Mouse (Mus musculus): ENCODE data around the gene Amigo3. TPM values are rescaled to one million over a fixed set of nuclear protein-coding genes. Genes with fewer than 3 reads are reported as not detected.

Gene Amigo3
- total and polyA plus RNA-seq, 2 experiments from 2014 or later = 1.5 to 2.9 TPM

GRCm38 (mm10) chr9:108083561-108083960, 30.6 kb downstream of the Amigo3 start:
- no peak for DNase-seq
- H3K4me1 ChIP-seq (ENCODE audit: insufficient read depth) = peaks cover 5% of the 10 kb centered on the region
- H3K27ac ChIP-seq (ENCODE audit: low read depth, low read length) = no peak overlapping the region
- H3K4me2 ChIP-seq (ENCODE audit: low read depth) = no peak overlapping the region
- WGBS = 88% methylated on average over 6 of the region's 6 CpGs
- TF ChIP-seq CTCF (IDR thresholded peaks at IDR 0.05; ENCODE audit: low read depth) = no peak
- ATAC-seq = no peak
- peaks cover 39% of the 10 kb centered on the region for H3K36me3 ChIP-seq (ENCODE audit: insufficient read depth)
- H3K27me3 ChIP-seq (ENCODE audit: insufficient read depth, low read length) = peaks cover 7% of the 10 kb centered on the region
- no peak overlapping the region for H3K9ac ChIP-seq
- no peak overlapping the region for H3K4me3 ChIP-seq (ENCODE audit: low read depth, low read length)
- H3K9me3 ChIP-seq (ENCODE audit: low read length) = no peaks in the 10 kb centered on the region

GRCm38 (mm10) chr9:108085261-108085660, 32.3 kb downstream of the Amigo3 start:
- Histone ChIP-seq H3K36me3 (ENCODE audit: insufficient read depth) (peaks cover 56% of the 10 kb centered on the region), H3K4me3 (ENCODE audit: low read depth, low read length) (no peak overlapping the region), H3K4me1 (ENCODE audit: insufficient read depth) (peaks cover 4% of the 10 kb centered on the region; the same call in 1 of the 2 replicates), H3K9ac (no peak overlapping the region), H3K4me2 (ENCODE audit: low read depth) (no peak overlapping the region), H3K27ac (ENCODE audit: low read depth, low read length) (no peak overlapping the region), H3K9me3 (ENCODE audit: low read length) (no peaks in the 10 kb centered on the region), H3K27me3 (ENCODE audit: insufficient read depth, low read length) (peaks cover 7% of the 10 kb centered on the region)
- DNase-seq (no peak), ATAC-seq (no peak)
- TF ChIP-seq CTCF (IDR thresholded peaks at IDR 0.05; ENCODE audit: low read depth) = no peak
- 94% methylated on average over 4 of the region's 4 CpGs for WGBS

GRCm38 (mm10) chr9:108090611-108091120, 37.7 kb downstream of the Amigo3 start:
- Histone ChIP-seq H3K4me3 (ENCODE audit: low read depth, low read length) (no peak overlapping the region), H3K27me3 (ENCODE audit: insufficient read depth, low read length) (no peaks in the 10 kb centered on the region), H3K4me1 (ENCODE audit: insufficient read depth) (no peaks in the 10 kb centered on the region), H3K9me3 (ENCODE audit: low read length) (no peaks in the 10 kb centered on the region), H3K36me3 (ENCODE audit: insufficient read depth) (peaks cover 67% of the 10 kb centered on the region), H3K4me2 (ENCODE audit: low read depth) (no peak overlapping the region), H3K9ac (no peak overlapping the region), H3K27ac (ENCODE audit: low read depth, low read length) (no peak overlapping the region)
- no peak for DNase-seq
- WGBS = 97% methylated on average over 7 of the region's 7 CpGs
- no peak for ATAC-seq
- TF ChIP-seq CTCF (IDR thresholded peaks at IDR 0.05; ENCODE audit: low read depth) = no peak

DNA sequence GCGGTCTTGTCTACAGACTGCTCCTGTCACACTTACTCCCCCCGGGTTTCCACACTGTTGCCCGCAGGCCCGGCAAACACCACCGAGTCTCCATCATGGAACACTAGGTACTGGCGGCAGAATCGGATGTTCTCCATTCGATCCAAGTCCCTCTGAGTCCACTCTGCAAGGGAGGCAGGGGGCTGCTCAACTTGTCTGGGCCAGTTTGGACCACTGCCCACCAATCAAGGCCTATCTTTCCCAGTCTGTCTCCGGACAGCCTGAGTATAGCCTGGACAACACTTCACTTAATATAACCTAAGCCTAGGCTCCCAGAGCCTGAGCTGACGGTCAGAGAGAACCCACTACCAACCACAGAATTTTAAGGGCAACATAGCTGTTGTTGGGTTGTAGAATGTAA, 40.6 kb downstream of the Amigo3 start:
- H3K27me3 ChIP-seq (ENCODE audit: insufficient read depth, low read length) = no peaks in the 10 kb centered on the region
- peak overlapping the region; percentile 67; the same call in 1 of the 2 replicates for H3K9ac ChIP-seq
- peak overlapping the region; percentile 44 for H3K4me3 ChIP-seq (ENCODE audit: low read depth, low read length)
- H3K4me2 ChIP-seq (ENCODE audit: low read depth) = peak overlapping the region; percentile 98
- no peak overlapping the region for H3K27ac ChIP-seq (ENCODE audit: low read depth, low read length)
- H3K9me3 ChIP-seq (ENCODE audit: low read length) = no peaks in the 10 kb centered on the region
- WGBS = 68% methylated on average over 10 of the region's 10 CpGs
- no peak for ATAC-seq
- H3K4me1 ChIP-seq (ENCODE audit: insufficient read depth) = no peaks in the 10 kb centered on the region
- H3K36me3 ChIP-seq (ENCODE audit: insufficient read depth) = peaks cover 50% of the 10 kb centered on the region
- no peak for TF ChIP-seq CTCF (IDR thresholded peaks at IDR 0.05; ENCODE audit: low read depth)
- no peak for DNase-seq

- no peaks in the 10 kb centered on the region for H3K4me1 ChIP-seq (ENCODE audit: insufficient read depth)
- peak within 1 kb of the TSS; percentile 44 for H3K4me3 ChIP-seq (ENCODE audit: low read depth, low read length)
- WGBS = 2% methylated on average over 51 of the region's 52 CpGs
- no peaks in the 10 kb centered on the region for H3K27me3 ChIP-seq (ENCODE audit: insufficient read depth, low read length)
- peak within 1 kb of the TSS; percentile 98 for H3K4me2 ChIP-seq (ENCODE audit: low read depth)
- peaks cover 50% of the 10 kb centered on the region for H3K36me3 ChIP-seq (ENCODE audit: insufficient read depth)
- DNase-seq (peak; percentile 83), ATAC-seq (peak; percentile 90)
- no peaks in the 10 kb centered on the region for H3K9me3 ChIP-seq (ENCODE audit: low read length)
- peak within 1 kb of the TSS; percentile 67 for H3K9ac ChIP-seq
- H3K27ac ChIP-seq (ENCODE audit: low read depth, low read length) = peak within 1 kb of the TSS; percentile 74
- TF ChIP-seq CTCF (IDR thresholded peaks at IDR 0.05; ENCODE audit: low read depth) = peak; percentile 6; the same call in 1 of the 2 replicates
Observed at GRCm38 (mm10) chr9:108094184-108094941, 41.4 kb downstream of the Amigo3 start, which contains the start of gene Apeh. Apeh (minus strand) TSS chr9:108094606.

GRCm38 (mm10) chr9:108094998-108095411, 42.0 kb downstream of the Amigo3 start:
- H3K36me3 ChIP-seq (ENCODE audit: insufficient read depth) = peaks cover 50% of the 10 kb centered on the region
- H3K9me3 ChIP-seq (ENCODE audit: low read length) = no peaks in the 10 kb centered on the region
- H3K4me1 ChIP-seq (ENCODE audit: insufficient read depth) = no peaks in the 10 kb centered on the region
- TF ChIP-seq CTCF (IDR thresholded peaks at IDR 0.05; ENCODE audit: low read depth) = no peak
- H3K4me3 ChIP-seq (ENCODE audit: low read depth, low read length) = peak overlapping the region; percentile 44
- WGBS = 1% methylated on average over 16 of the region's 16 CpGs
- DNase-seq = peak; percentile 29
- H3K27me3 ChIP-seq (ENCODE audit: insufficient read depth, low read length) = no peaks in the 10 kb centered on the region
- peak overlapping the region; percentile 98 for H3K4me2 ChIP-seq (ENCODE audit: low read depth)
- peak overlapping the region; percentile 74; the same call in 1 of the 2 replicates for H3K27ac ChIP-seq (ENCODE audit: low read depth, low read length)
- peak overlapping the region; percentile 67 for H3K9ac ChIP-seq
- ATAC-seq = peak; percentile 5; the same call in 1 of the 2 replicates

DNA sequence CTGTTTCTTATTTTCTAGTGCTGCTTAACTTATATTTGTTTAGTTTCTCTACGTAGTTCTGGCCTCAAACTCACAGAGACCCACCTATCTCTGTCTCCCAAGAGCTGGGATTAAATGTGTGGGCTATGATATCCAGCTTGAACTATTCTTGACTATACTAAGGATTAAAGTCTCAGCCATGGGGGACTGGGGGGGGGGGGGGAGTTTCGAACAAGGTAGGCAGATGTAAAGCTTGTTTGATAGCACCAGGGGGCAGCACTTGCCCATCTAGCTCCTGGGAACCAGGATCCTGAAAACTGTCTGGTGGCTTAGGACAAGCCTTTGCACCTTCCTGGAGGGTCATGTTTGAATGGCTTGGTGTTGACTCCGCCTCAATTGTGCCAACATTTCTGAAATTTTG, 42.6 kb downstream of the Amigo3 start:
- H3K27ac ChIP-seq (ENCODE audit: low read depth, low read length) = no peak overlapping the region
- H3K9me3 ChIP-seq (ENCODE audit: low read length) = no peaks in the 10 kb centered on the region
- peak overlapping the region; percentile 67 for H3K9ac ChIP-seq
- peaks cover 46% of the 10 kb centered on the region for H3K36me3 ChIP-seq (ENCODE audit: insufficient read depth)
- H3K4me3 ChIP-seq (ENCODE audit: low read depth, low read length) = peak overlapping the region; percentile 44; the same call in 1 of the 2 replicates
- no peaks in the 10 kb centered on the region for H3K27me3 ChIP-seq (ENCODE audit: insufficient read depth, low read length)
- H3K4me1 ChIP-seq (ENCODE audit: insufficient read depth) = no peaks in the 10 kb centered on the region
- DNase-seq (peak; percentile 74), ATAC-seq (peak; percentile 32; the same call in 1 of the 2 replicates)
- WGBS = 8% methylated on average over 3 of the region's 3 CpGs
- peak overlapping the region; percentile 98 for H3K4me2 ChIP-seq (ENCODE audit: low read depth)
- peak; percentile 77 for TF ChIP-seq CTCF (IDR thresholded peaks at IDR 0.05; ENCODE audit: low read depth)
